Mouse (Mus musculus) heart, postnatal 4 days (tissue): ENCODE data around the gene Prss43. TPM values are rescaled to one million over a fixed set of nuclear protein-coding genes. Genes with fewer than 3 reads are reported as not detected.

Source experiments
- total RNA-seq, 2 experiments: library from RNA; stranded (reverse); gene quantifications; 2 replicates each; pipeline ENCODE4 v1.2.3; 2021

Gene Prss43
- total RNA-seq, 2 experiments from 2014 or later: not detected

Other genes starting within 250 kb of the Prss43 start
- 1 to 10 TPM; 4.2 to 4.6 TPM for gene Nradd, start 202.2 kb upstream of the Prss43 start, total RNA-seq
- 1 to 10 TPM; 7.4 to 8.6 TPM for gene Nbeal2, start 172.5 kb upstream of the Prss43 start, total RNA-seq
- 10 to 100 TPM; 79.8 to 88.6 TPM for gene Ccdc12, start 170.2 kb upstream of the Prss43 start, total RNA-seq
- gene Myl3, start 84.8 kb upstream of the Prss43 start, total RNA-seq: 1,000 to 10,000 TPM; 8,328 to 9,816 TPM
- 10 to 100 TPM; 16.4 to 19.3 TPM for gene Pth1r, start 79.5 kb upstream of the Prss43 start, total RNA-seq
- gene Prss42, start 28.5 kb upstream of the Prss43 start, total RNA-seq: not detected
- gene Prss44, start 12.7 kb upstream of the Prss43 start, total RNA-seq: not detected
- gene Prss45, start 7.9 kb downstream of the Prss43 start, total RNA-seq: under 1 TPM in 1 of 2 experiments, not detected in 1; 0.45 TPM
- not detected for gene Prss46, start 17.8 kb downstream of the Prss43 start, total RNA-seq
- not detected for gene Prss50, start 31.3 kb downstream of the Prss43 start, total RNA-seq
- 10 to 100 TPM; 14.4 to 16.3 TPM for gene Als2cl, start 53.2 kb downstream of the Prss43 start, total RNA-seq
- under 1 TPM; 0.43 to 0.45 TPM for gene Tmie, start 53.4 kb downstream of the Prss43 start, total RNA-seq
- not detected for gene Fam240a, start 90.2 kb downstream of the Prss43 start, total RNA-seq
- not detected for gene Tdgf1, start 119.5 kb downstream of the Prss43 start, total RNA-seq
- gene Lrrc2, start 124.9 kb downstream of the Prss43 start, total RNA-seq: 10 to 100 TPM; 15.4 to 16.6 TPM
- 1 to 10 TPM; 1.6 to 1.7 TPM for gene Rtp3, start 163.9 kb downstream of the Prss43 start, total RNA-seq
- gene Ltf, start 192.6 kb downstream of the Prss43 start, total RNA-seq: 1 to 10 TPM; 2.7 to 3.3 TPM
- gene Ccrl2, start 230.8 kb downstream of the Prss43 start, total RNA-seq: 1 to 10 TPM; 5.4 to 6.7 TPM